Mouse (Mus musculus): Measurements from ENCODE around the gene Mlec. TPM values are rescaled to one million over a fixed set of nuclear protein-coding genes. Genes with fewer than 3 reads are reported as not detected.

Gene Mlec
- total and polyA plus RNA-seq, 2 experiments from 2014 or later = 21.1 to 68.4 TPM

DNA sequence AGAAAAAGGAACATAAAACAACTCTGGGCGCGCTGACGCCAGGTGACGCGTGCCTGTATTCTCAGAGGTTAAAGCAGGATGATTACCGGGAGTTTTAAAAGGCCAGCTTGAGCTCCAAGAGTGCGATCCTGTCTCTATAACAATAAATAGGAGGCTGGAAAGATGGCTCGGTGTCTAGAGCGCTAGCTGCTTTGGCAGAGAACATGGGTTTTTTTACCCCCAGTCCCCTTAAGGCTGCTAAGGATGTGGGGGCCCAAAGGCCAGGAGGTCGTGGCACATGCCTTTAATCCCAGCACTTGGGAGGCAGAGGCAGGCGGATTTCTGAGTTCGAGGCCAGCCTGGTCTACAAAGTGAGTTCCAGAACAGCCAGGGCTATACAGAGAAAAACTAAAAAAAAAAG is 1.2 kb upstream of the Mlec start:
- 34% methylated on average over 12 of the region's 12 CpGs for WGBS
- no peaks in the 10 kb centered on the region for H3K27me3 ChIP-seq (ENCODE audit: control insufficient read depth, insufficient read depth, low read length)

DNA sequence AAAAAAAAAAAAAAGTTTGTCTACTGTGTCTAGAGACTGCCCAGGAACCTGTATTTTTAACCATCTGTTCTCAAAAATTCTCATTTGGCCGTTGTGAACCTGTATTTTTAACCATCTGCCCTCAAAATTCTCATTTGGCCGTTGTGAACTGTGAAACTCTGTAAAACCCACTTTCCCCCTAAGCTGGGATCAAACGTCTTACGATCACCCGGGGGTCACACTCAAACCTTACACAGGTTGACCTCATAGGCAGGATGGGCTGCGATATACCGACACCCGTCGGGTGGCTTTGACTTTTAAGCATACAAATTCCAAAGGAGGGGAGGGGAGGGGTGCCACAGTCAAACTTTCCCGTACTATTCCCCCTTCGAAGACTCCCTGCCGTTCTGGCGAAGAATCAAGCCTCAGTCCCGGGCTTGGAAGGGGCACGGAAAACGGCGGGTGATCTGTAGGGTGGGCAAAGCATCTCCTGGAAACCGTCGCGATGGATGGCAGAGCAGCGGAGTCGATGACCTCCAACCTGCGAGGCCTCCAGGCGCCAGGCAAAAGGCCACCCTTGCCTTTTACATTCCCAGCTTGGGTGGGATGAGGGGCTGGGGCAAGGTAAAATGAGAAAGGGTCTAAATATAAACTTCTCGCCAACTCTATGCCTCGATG is 918 bp downstream of the Mlec start:
- Histone ChIP-seq H3K4me1 (ENCODE audit: control insufficient read depth, insufficient read depth) (peaks cover 49% of the 10 kb centered on the region), H3K9ac (replicated peaks; ENCODE audit: low read depth, low read length) (peak overlapping the region; percentile 96), H3K27ac (ENCODE audit: low read depth) (peak overlapping the region; percentile 96), H3K27me3 (ENCODE audit: control insufficient read depth, insufficient read depth, low read length) (no peaks in the 10 kb centered on the region), H3K4me3 (ENCODE audit: low read depth, low read length) (peak overlapping the region; percentile 90), H3K9me3 (replicated peaks; ENCODE audit: control insufficient read depth, low read length) (no peaks in the 10 kb centered on the region), H3K36me3 (replicated peaks; ENCODE audit: control insufficient read depth, insufficient read depth, low read length) (no peaks in the 10 kb centered on the region), H3K4me2 (ENCODE audit: low read depth, low read length) (peak overlapping the region; percentile 96)
- no peak for DNase-seq (ENCODE audit: low spot score)
- no peak for ATAC-seq (ENCODE audit: insufficient read depth, low read depth)
- 2% methylated on average over 26 of the region's 26 CpGs for WGBS
- TF ChIP-seq CTCF (IDR thresholded peaks at IDR 0.05; ENCODE audit: low read depth) = no peak
- TF ChIP-seq EP300 (IDR thresholded peaks at IDR 0.05; ENCODE audit: low read depth) = no peak

More for the DNA sequence above, 1.2 kb upstream of the Mlec start:
- Histone ChIP-seq H3K9me3 (replicated peaks; ENCODE audit: control insufficient read depth, low read length) (no peaks in the 10 kb centered on the region), H3K27ac (ENCODE audit: low read depth) (peak overlapping the region; percentile 96), H3K9ac (replicated peaks; ENCODE audit: low read depth, low read length) (peak overlapping the region; percentile 96), H3K36me3 (replicated peaks; ENCODE audit: control insufficient read depth, insufficient read depth, low read length) (no peaks in the 10 kb centered on the region), H3K4me1 (ENCODE audit: control insufficient read depth, insufficient read depth) (peaks cover 33% of the 10 kb centered on the region), H3K4me3 (ENCODE audit: low read depth, low read length) (peak overlapping the region; percentile 90), H3K4me2 (ENCODE audit: low read depth, low read length) (peak overlapping the region; percentile 96)
- DNase-seq (ENCODE audit: low spot score) (no peak), ATAC-seq (ENCODE audit: insufficient read depth, low read depth) (no peak)
- TF ChIP-seq CTCF (IDR thresholded peaks at IDR 0.05; ENCODE audit: low read depth) = no peak
- no peak for TF ChIP-seq EP300 (IDR thresholded peaks at IDR 0.05; ENCODE audit: low read depth)

GRCm38 (mm10) chr5:115156401-115156800 is 1.6 kb downstream of the Mlec start:
- no peaks in the 10 kb centered on the region for H3K36me3 ChIP-seq (replicated peaks; ENCODE audit: control insufficient read depth, insufficient read depth, low read length)
- WGBS = 37% methylated on average over 7 of the region's 7 CpGs
- no peaks in the 10 kb centered on the region for H3K27me3 ChIP-seq (ENCODE audit: control insufficient read depth, insufficient read depth, low read length)
- TF ChIP-seq EP300 (IDR thresholded peaks at IDR 0.05; ENCODE audit: low read depth) = no peak
- TF ChIP-seq CTCF (IDR thresholded peaks at IDR 0.05; ENCODE audit: low read depth) = no peak
- peak overlapping the region; percentile 33; the same call in 1 of the 2 replicates for H3K27ac ChIP-seq (ENCODE audit: low read depth)
- H3K4me3 ChIP-seq (ENCODE audit: low read depth, low read length) = peak overlapping the region; percentile 90
- H3K4me1 ChIP-seq (ENCODE audit: control insufficient read depth, insufficient read depth) = peaks cover 49% of the 10 kb centered on the region
- ATAC-seq (ENCODE audit: insufficient read depth, low read depth) (no peak), DNase-seq (ENCODE audit: low spot score) (no peak)
- H3K9ac ChIP-seq (replicated peaks; ENCODE audit: low read depth, low read length) = 0 out of 2 replicates have a peak overlapping the region, but pooled peaks have one; percentile 96
- H3K9me3 ChIP-seq (replicated peaks; ENCODE audit: control insufficient read depth, low read length) = no peaks in the 10 kb centered on the region
- H3K4me2 ChIP-seq (ENCODE audit: low read depth, low read length) = peak overlapping the region; percentile 96

DNA sequence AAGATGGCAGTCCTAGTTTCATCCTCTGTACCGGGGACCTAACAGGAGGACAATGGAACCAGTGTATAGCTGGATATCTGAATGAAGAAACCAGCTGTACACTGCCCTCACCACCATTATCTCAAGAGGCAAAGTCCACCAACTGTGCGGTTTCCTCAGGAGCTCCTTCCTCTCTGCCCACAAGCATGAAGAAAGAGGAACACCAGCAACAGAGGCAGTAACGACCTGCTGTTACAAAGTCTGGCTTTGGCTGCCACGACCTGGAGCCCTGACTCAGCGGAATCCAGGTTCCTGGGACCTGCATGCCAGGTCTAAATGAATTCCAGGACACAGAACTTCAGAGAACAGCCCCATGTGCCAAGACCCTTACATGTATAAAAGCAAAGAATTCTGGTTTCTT is 2.1 kb downstream of the Mlec start:
- DNase-seq (ENCODE audit: low spot score) = no peak

DNA sequence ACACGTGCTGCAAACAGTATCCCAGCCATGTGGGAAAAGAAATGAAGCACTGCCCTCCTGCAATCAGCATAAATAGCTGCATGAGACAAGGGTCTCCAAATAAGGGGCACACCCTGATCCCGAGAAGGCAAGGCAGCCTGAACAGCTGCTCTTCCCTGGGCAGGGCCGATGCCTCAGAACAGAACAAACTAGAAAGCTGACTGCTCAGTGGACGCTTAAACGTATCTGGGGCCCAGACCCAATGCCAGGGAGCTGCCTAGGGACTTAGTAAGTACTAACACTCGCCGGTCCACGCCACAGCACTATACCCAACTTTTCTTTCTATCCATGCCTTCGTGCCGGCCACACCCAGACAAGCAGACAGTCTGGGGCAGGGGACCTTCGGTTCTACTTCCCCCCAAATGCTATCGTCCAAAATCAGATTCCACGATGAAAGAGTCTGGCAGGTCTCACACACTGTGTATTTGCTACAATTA is 2.8 kb downstream of the Mlec start:
- 41% methylated on average over 13 of the region's 13 CpGs for WGBS
- H3K27me3 ChIP-seq (ENCODE audit: control insufficient read depth, insufficient read depth, low read length) = no peaks in the 10 kb centered on the region
- H3K9ac ChIP-seq (replicated peaks; ENCODE audit: low read depth, low read length) = peak overlapping the region; percentile 6; the same call in 1 of the 2 replicates
- H3K36me3 ChIP-seq (replicated peaks; ENCODE audit: control insufficient read depth, insufficient read depth, low read length) = peaks cover 10% of the 10 kb centered on the region
- H3K4me2 ChIP-seq (ENCODE audit: low read depth, low read length) = peak overlapping the region; percentile 96
- peak overlapping the region; percentile 33; the same call in 1 of the 2 replicates for H3K27ac ChIP-seq (ENCODE audit: low read depth)
- no peak for DNase-seq (ENCODE audit: low spot score)
- TF ChIP-seq CTCF (IDR thresholded peaks at IDR 0.05; ENCODE audit: low read depth) (no peak), EP300 (IDR thresholded peaks at IDR 0.05; ENCODE audit: low read depth) (no peak)
- ATAC-seq (ENCODE audit: insufficient read depth, low read depth) = no peak
- H3K4me3 ChIP-seq (ENCODE audit: low read depth, low read length) = peak overlapping the region; percentile 90; the same call in 1 of the 2 replicates
- H3K9me3 ChIP-seq (replicated peaks; ENCODE audit: control insufficient read depth, low read length) = no peaks in the 10 kb centered on the region
- H3K4me1 ChIP-seq (ENCODE audit: control insufficient read depth, insufficient read depth) = peaks cover 49% of the 10 kb centered on the region

More for the DNA sequence above, 2.1 kb downstream of the Mlec start:
- ATAC-seq (ENCODE audit: insufficient read depth, low read depth) = no peak
- H3K27ac ChIP-seq (ENCODE audit: low read depth) = peak overlapping the region; percentile 33; the same call in 1 of the 2 replicates
- peaks cover 4% of the 10 kb centered on the region for H3K36me3 ChIP-seq (replicated peaks; ENCODE audit: control insufficient read depth, insufficient read depth, low read length)
- 0 out of 2 replicates have a peak overlapping the region, but pooled peaks have one; percentile 96 for H3K9ac ChIP-seq (replicated peaks; ENCODE audit: low read depth, low read length)
- no peaks in the 10 kb centered on the region for H3K9me3 ChIP-seq (replicated peaks; ENCODE audit: control insufficient read depth, low read length)
- H3K4me3 ChIP-seq (ENCODE audit: low read depth, low read length) = peak overlapping the region; percentile 90; the same call in 1 of the 2 replicates
- peak overlapping the region; percentile 96 for H3K4me2 ChIP-seq (ENCODE audit: low read depth, low read length)
- WGBS = 16% methylated on average over 5 of the region's 5 CpGs
- no peak for TF ChIP-seq CTCF (IDR thresholded peaks at IDR 0.05; ENCODE audit: low read depth)
- no peak for TF ChIP-seq EP300 (IDR thresholded peaks at IDR 0.05; ENCODE audit: low read depth)
- no peaks in the 10 kb centered on the region for H3K27me3 ChIP-seq (ENCODE audit: control insufficient read depth, insufficient read depth, low read length)
- peaks cover 49% of the 10 kb centered on the region for H3K4me1 ChIP-seq (ENCODE audit: control insufficient read depth, insufficient read depth)
